Comparison of ENCODE assay signal across 8 mouse cellular contexts in the genomic region with DNA sequence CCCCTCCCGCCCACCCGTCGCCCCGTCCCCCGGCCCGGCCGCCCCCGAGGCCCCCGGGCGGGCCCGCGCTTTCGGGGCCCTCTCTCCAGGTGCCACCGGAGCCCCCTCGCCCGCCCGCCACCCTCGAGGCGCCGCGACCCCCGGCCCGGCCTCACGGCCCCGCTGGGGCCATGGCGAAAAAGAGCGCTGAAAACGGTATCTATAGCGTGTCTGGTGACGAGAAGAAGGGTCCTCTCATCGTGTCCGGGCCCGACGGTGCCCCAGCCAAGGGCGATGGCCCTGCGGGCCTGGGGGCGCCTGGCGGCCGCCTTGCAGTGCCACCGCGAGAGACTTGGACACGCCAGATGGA. TPM values are rescaled to one million over a fixed set of nuclear protein-coding genes. Genes with fewer than 3 reads are reported as not detected.
DNase-seq lines count a peak whose midpoint lies in the region; ATAC-seq and TF ChIP-seq lines count a peak whose summit lies in the region.

No protein-coding gene starts in this region.

- no peak for DNase-seq in heart, embryonic 10.5 days (ENCODE audit: low spot score)
- no peak for DNase-seq in heart, adult 8-10 months (ENCODE audit: low spot score)
- DNase-seq in forebrain, postnatal 0 days, result no peak
- no peak for DNase-seq in right cerebral cortex, postnatal 10 days (ENCODE audit: low spot score in 2 of 2)
- no peak for DNase-seq in cerebellum, adult 9-10 months
- no peak for DNase-seq in gastrocnemius, postnatal 14 days

- H3K27me3 ChIP-seq in heart, embryonic 10.5 days (ENCODE audit: insufficient read depth, poor library complexity, severe bottlenecking), result peaks cover 24% of the 10 kb centered on the region
- H3K27me3 ChIP-seq in ES-Bruce4 (ENCODE audit: control insufficient read depth, insufficient read depth, low read length, poor library complexity, severe bottlenecking), result no peaks in the 10 kb centered on the region
- H3K27me3 ChIP-seq in forebrain, postnatal 0 days (ENCODE audit: insufficient read depth, low read length), result no peaks in the 10 kb centered on the region
- H3K27me3 ChIP-seq in liver, embryonic 15.5 days, result peaks cover 45% of the 10 kb centered on the region

- ATAC-seq in forebrain, postnatal 0 days, result peak; percentile 12; the same call in 1 of the 2 replicates
- ATAC-seq in liver, embryonic 15.5 days (ENCODE audit: insufficient read depth), result no peak

- intact Hi-C loops in gastrocnemius, postnatal 14 days (cut with DNase I; ENCODE audit: low total_unique reads), result no loop called here

- H3K27ac ChIP-seq in heart, embryonic 10.5 days, result peak overlapping the region; percentile 89
- H3K27ac ChIP-seq in ES-Bruce4 (ENCODE audit: insufficient read depth, low read length), result no peak overlapping the region
- peak overlapping the region; percentile 62 for H3K27ac ChIP-seq in forebrain, postnatal 0 days (ENCODE audit: low read depth, low read length)
- no peak overlapping the region for H3K27ac ChIP-seq in liver, embryonic 15.5 days (replicated peaks)

- no peak for TF ChIP-seq POLR2A in ES-Bruce4 (IDR thresholded peaks at IDR 0.05; ENCODE audit: insufficient read depth, low read length)

- peaks cover 22% of the 10 kb centered on the region for H3K36me3 ChIP-seq in heart, embryonic 10.5 days
- peaks cover 10% of the 10 kb centered on the region for H3K36me3 ChIP-seq in ES-Bruce4 (ENCODE audit: control insufficient read depth, insufficient read depth, low read length, poor library complexity, severe bottlenecking)
- 0 out of 2 replicates have a peak, but pooled peaks cover 4% of the 10 kb centered on the region for H3K36me3 ChIP-seq in forebrain, postnatal 0 days (ENCODE audit: insufficient read depth)
- no peaks in the 10 kb centered on the region for H3K36me3 ChIP-seq in liver, embryonic 15.5 days (replicated peaks)

- peak overlapping the region; percentile 98 for H3K9ac ChIP-seq in ES-Bruce4 (ENCODE audit: low read depth, poor library complexity, severe bottlenecking)
- peak overlapping the region; percentile 64 for H3K9ac ChIP-seq in forebrain, postnatal 0 days
- H3K9ac ChIP-seq in liver, embryonic 15.5 days, result peak overlapping the region; percentile 21; the same call in 1 of the 2 replicates

- peak overlapping the region; percentile 68 for H3K4me3 ChIP-seq in heart, embryonic 10.5 days
- H3K4me3 ChIP-seq in ES-Bruce4 (ENCODE audit: low read depth, low read length), result peak overlapping the region; percentile 82
- peak overlapping the region; percentile 53 for H3K4me3 ChIP-seq in forebrain, postnatal 0 days (ENCODE audit: low read depth, low read length)
- H3K4me3 ChIP-seq in liver, embryonic 15.5 days (replicated peaks), result peak overlapping the region; percentile 53

- TF ChIP-seq EP300 in ES-Bruce4 (IDR thresholded peaks at IDR 0.05; ENCODE audit: insufficient read depth, low read depth, low read length), result no peak

- WGBS in heart, embryonic 10.5 days, result 18% methylated on average over 41 of the region's 42 CpGs
- 42% methylated on average over 28 of the region's 42 CpGs for WGBS in forebrain, postnatal 0 days
- 17% methylated on average over 32 of the region's 42 CpGs for WGBS in liver, embryonic 15.5 days (ENCODE audit: insufficient replicate concordance)

- H3K9me3 ChIP-seq in heart, embryonic 10.5 days, result no peaks in the 10 kb centered on the region
- no peaks in the 10 kb centered on the region for H3K9me3 ChIP-seq in ES-Bruce4 (replicated peaks; ENCODE audit: control insufficient read depth, insufficient read depth, low read length, poor library complexity, severe bottlenecking)
- no peaks in the 10 kb centered on the region for H3K9me3 ChIP-seq in forebrain, postnatal 0 days (ENCODE audit: low read length)
- no peaks in the 10 kb centered on the region for H3K9me3 ChIP-seq in liver, embryonic 15.5 days (replicated peaks)

- H3K4me2 ChIP-seq in forebrain, postnatal 0 days (ENCODE audit: low read depth), result peak overlapping the region; percentile 61
- H3K4me2 ChIP-seq in liver, embryonic 15.5 days, result peak overlapping the region; percentile 70

- no peak for TF ChIP-seq CTCF in ES-Bruce4 (IDR thresholded peaks at IDR 0.05; ENCODE audit: low read depth, low read length)
- TF ChIP-seq CTCF in forebrain, postnatal 0 days (IDR thresholded peaks at IDR 0.05; ENCODE audit: low read depth), result no peak

- H3K4me1 ChIP-seq in heart, embryonic 10.5 days, result 0 out of 2 replicates have a peak, but pooled peaks cover 6% of the 10 kb centered on the region
- peaks cover 4% of the 10 kb centered on the region for H3K4me1 ChIP-seq in ES-Bruce4 (ENCODE audit: control insufficient read depth, insufficient read depth, low read length)
- no peaks in the 10 kb centered on the region for H3K4me1 ChIP-seq in forebrain, postnatal 0 days (ENCODE audit: insufficient read depth)
- no peaks in the 10 kb centered on the region; the same call in 1 of the 2 replicates for H3K4me1 ChIP-seq in liver, embryonic 15.5 days (replicated peaks)

RNA-seq across cellular contexts. Expression of gene Slc6a8, which starts 0.6 kb away (rescaled TPM):
- polyA plus RNA-seq in heart, embryonic 10.5 days (2016; fragmentation: Nextera tagmentation; extraction: Ambion mirVana), result 5.8 and 6.2 TPM in 2 replicates
- total RNA-seq in heart, adult 8-10 months (2022), result 100 to 1,000 TPM; 157 to 195 (median 180) TPM
- polyA plus RNA-seq in ES-Bruce4 (2011; ENCODE audit: insufficient read depth, insufficient read length, low read depth, missing spikeins), result 74.8 and 76.8 TPM in 2 replicates
- 39.5 and 45.4 TPM in 2 replicates for total RNA-seq in forebrain, postnatal 0 days (2014; rRNA removed)
- polyA plus RNA-seq in forebrain, postnatal 0 days (2015; fragmentation: Nextera tagmentation; extraction: Ambion mirVana), result 3.9 and 5.8 TPM in 2 replicates
- 0.33 and 0.51 TPM in 2 replicates for polyA plus RNA-seq in liver, embryonic 15.5 days (2015; fragmentation: Nextera tagmentation; extraction: Ambion mirVana)
- total RNA-seq in gastrocnemius, postnatal 14 days (2021), result 10 to 100 TPM; 55.5 to 58.5 TPM

RNA-seq across cellular contexts. Expression of gene Pnck, which starts 13.7 kb away (rescaled TPM):
- 7.3 and 8.0 TPM in 2 replicates for polyA plus RNA-seq in heart, embryonic 10.5 days (2016; fragmentation: Nextera tagmentation; extraction: Ambion mirVana)
- total RNA-seq in heart, adult 8-10 months (2022), result 1 to 10 TPM; 5.2 to 9.5 (median 8.1) TPM
- polyA plus RNA-seq in ES-Bruce4 (2011; ENCODE audit: insufficient read depth, insufficient read length, low read depth, missing spikeins), result 3.9 and 5.1 TPM in 2 replicates
- 104 and 117 TPM in 2 replicates for total RNA-seq in forebrain, postnatal 0 days (2014; rRNA removed)
- 136 and 145 TPM in 2 replicates for polyA plus RNA-seq in forebrain, postnatal 0 days (2015; fragmentation: Nextera tagmentation; extraction: Ambion mirVana)
- polyA plus RNA-seq in liver, embryonic 15.5 days (2015; fragmentation: Nextera tagmentation; extraction: Ambion mirVana), result 0.94 and 1.1 TPM in 2 replicates
- total RNA-seq in gastrocnemius, postnatal 14 days (2021), result 10 to 100 TPM; 15.4 to 16.3 TPM

RNA-seq across cellular contexts. Expression of gene Dusp9, which starts 34.4 kb away (rescaled TPM):
- 26.1 and 65.3 TPM in 2 replicates for polyA plus RNA-seq in heart, embryonic 10.5 days (2016; fragmentation: Nextera tagmentation; extraction: Ambion mirVana)
- total RNA-seq in heart, adult 8-10 months (2022), result under 1 TPM in 1 of 4 experiments, not detected in 3; 0.19 TPM
- 214 and 216 TPM in 2 replicates for polyA plus RNA-seq in ES-Bruce4 (2011; ENCODE audit: insufficient read depth, insufficient read length, low read depth, missing spikeins)
- 0.19 and 0.92 TPM in 2 replicates for total RNA-seq in forebrain, postnatal 0 days (2014; rRNA removed)
- polyA plus RNA-seq in forebrain, postnatal 0 days (2015; fragmentation: Nextera tagmentation; extraction: Ambion mirVana), result 0.23 and 0.28 TPM in 2 replicates
- polyA plus RNA-seq in liver, embryonic 15.5 days (2015; fragmentation: Nextera tagmentation; extraction: Ambion mirVana), result 30.5 and 33.9 TPM in 2 replicates
- not detected for total RNA-seq in gastrocnemius, postnatal 14 days (2021)

RNA-seq across cellular contexts. Expression of gene Bcap31, which starts 42.4 kb away (rescaled TPM):
- 178 and 211 TPM in 2 replicates for polyA plus RNA-seq in heart, embryonic 10.5 days (2016; fragmentation: Nextera tagmentation; extraction: Ambion mirVana)
- total RNA-seq in heart, adult 8-10 months (2022), result 10 to 100 TPM; 65.8 to 86.6 (median 78.8) TPM
- 120 and 123 TPM in 2 replicates for polyA plus RNA-seq in ES-Bruce4 (2011; ENCODE audit: insufficient read depth, insufficient read length, low read depth, missing spikeins)
- 41.9 and 45.4 TPM in 2 replicates for total RNA-seq in forebrain, postnatal 0 days (2014; rRNA removed)
- 113 and 121 TPM in 2 replicates for polyA plus RNA-seq in forebrain, postnatal 0 days (2015; fragmentation: Nextera tagmentation; extraction: Ambion mirVana)
- 127 and 137 TPM in 2 replicates for polyA plus RNA-seq in liver, embryonic 15.5 days (2015; fragmentation: Nextera tagmentation; extraction: Ambion mirVana)
- total RNA-seq in gastrocnemius, postnatal 14 days (2021), result 10 to 100 TPM; 60.5 to 68.8 TPM

RNA-seq across cellular contexts. Expression of gene Abcd1, which starts 42.8 kb away (rescaled TPM):
- 9.8 and 11.7 TPM in 2 replicates for polyA plus RNA-seq in heart, embryonic 10.5 days (2016; fragmentation: Nextera tagmentation; extraction: Ambion mirVana)
- total RNA-seq in heart, adult 8-10 months (2022), result 10 to 100 TPM; 26.6 to 29.7 (median 28.2) TPM
- polyA plus RNA-seq in ES-Bruce4 (2011; ENCODE audit: insufficient read depth, insufficient read length, low read depth, missing spikeins), result 8.0 and 10.3 TPM in 2 replicates
- 11.7 and 13.8 TPM in 2 replicates for total RNA-seq in forebrain, postnatal 0 days (2014; rRNA removed)
- polyA plus RNA-seq in forebrain, postnatal 0 days (2015; fragmentation: Nextera tagmentation; extraction: Ambion mirVana), result 6.7 and 7.6 TPM in 2 replicates
- polyA plus RNA-seq in liver, embryonic 15.5 days (2015; fragmentation: Nextera tagmentation; extraction: Ambion mirVana), result 9.5 and 10.0 TPM in 2 replicates
- total RNA-seq in gastrocnemius, postnatal 14 days (2021), result 10 to 100 TPM; 22.2 to 22.9 TPM

Comparison
In these comparisons a context has a peak if more than half of its experiments do, and no peak if none do; other contexts are left out.
1. H3K27ac ChIP-seq: peak in heart, embryonic 10.5 days (single experiment) and forebrain, postnatal 0 days (single experiment); none in ES-Bruce4 (single experiment) and liver, embryonic 15.5 days (single experiment).
2. H3K9ac ChIP-seq: peak in every context shown above with its lines; median percentile 98 in ES-Bruce4; 64 in forebrain, postnatal 0 days; 21 in liver, embryonic 15.5 days.
3. RNA of gene Slc6a8, which starts 0.6 kb away (polyA plus RNA-seq): 74.8 to 76.8 TPM in ES-Bruce4; 5.8 to 6.2 TPM in heart, embryonic 10.5 days, 3.9 to 5.8 TPM in forebrain, postnatal 0 days and 0.33 to 0.51 TPM in liver, embryonic 15.5 days; every median in the first group is over 10 times any median in the second.
4. RNA of gene Pnck, which starts 13.7 kb away (polyA plus RNA-seq): 136 to 145 TPM in forebrain, postnatal 0 days; 7.3 to 8.0 TPM in heart, embryonic 10.5 days, 3.9 to 5.1 TPM in ES-Bruce4 and 0.94 to 1.1 TPM in liver, embryonic 15.5 days; every median in the first group is over 10 times any median in the second.
5. RNA of gene Dusp9, which starts 34.4 kb away (polyA plus RNA-seq): 214 to 216 TPM in ES-Bruce4, 26.1 to 65.3 TPM in heart, embryonic 10.5 days and 30.5 to 33.9 TPM in liver, embryonic 15.5 days; 0.23 to 0.28 TPM in forebrain, postnatal 0 days; every median in the first group is over 10 times any median in the second.
6. Peak in every context shown above with its lines, with median percentiles within 50 percentile points of each other: H3K4me3 ChIP-seq.